Mouse (Mus musculus) frontal cortex, adult 2 months (tissue): ENCODE data around the gene Fam71a. TPM values are rescaled to one million over a fixed set of nuclear protein-coding genes. Genes with fewer than 3 reads are reported as not detected.
A peak's percentile ranks its signal among the peaks of the same experiment; 100 is the strongest.

Experiments used
- DNase-seq, 2 experiments: peaks; one replicate each; pipeline ENCODE4 v3.0.0; 2022; ENCODE audit warnings: low spot score in 1 of 2; ENCODE audit errors: extremely low spot score in 1 of 2
- polyA plus RNA-seq: library from polyadenylated mRNA; depleted of rRNA; stranded (reverse); fragments of >200 nt; gene quantifications from 2 replicates; pipeline ENCODE4 v1.2.3, GENCODE M21; 2012; rRNA removed

Fam71a gene
- polyA plus RNA-seq, 1 experiment = not detected

DNA sequence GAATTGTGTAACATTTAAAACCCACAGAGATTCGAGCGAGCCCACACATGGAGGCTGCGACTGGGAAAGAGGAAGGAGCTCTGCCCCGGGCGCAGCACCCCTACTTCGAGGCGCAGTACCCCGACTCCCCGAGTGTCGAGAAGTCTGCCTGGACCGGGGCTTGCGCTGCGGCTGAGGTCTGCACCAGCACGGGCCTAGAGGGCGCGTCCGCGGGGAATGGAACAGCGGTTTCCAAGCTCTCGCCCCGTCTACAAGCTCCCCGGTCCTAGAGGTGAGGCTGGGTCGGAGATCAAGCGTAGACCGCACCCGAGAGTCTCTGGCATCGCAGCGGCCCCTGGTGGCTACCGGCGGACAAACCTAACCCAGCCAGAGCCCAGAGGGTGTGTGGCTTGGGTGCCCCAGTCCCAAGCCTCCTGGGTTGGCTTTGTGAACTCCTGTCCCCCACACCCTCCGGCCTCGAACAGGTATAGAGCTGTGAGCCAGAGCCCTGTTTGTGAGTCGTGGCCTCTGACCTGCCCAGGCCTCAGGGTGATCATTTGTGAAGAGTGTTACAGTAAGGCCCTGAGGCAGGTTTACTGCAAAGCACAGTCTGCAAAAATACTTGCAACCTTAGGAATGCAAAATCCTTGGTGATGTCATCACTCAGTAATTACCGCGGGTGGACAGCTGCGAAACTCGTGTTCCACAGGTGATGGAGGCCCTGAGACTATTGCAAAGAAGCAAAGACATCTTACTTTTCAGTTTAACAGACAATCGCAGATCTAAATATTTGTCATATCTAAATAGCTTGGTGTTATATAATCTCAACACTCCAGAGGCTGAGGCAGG is 38.6 kb downstream of the Fam71a start:
- DNase-seq = peak in 1 of 2 experiments; percentile 24

DNA sequence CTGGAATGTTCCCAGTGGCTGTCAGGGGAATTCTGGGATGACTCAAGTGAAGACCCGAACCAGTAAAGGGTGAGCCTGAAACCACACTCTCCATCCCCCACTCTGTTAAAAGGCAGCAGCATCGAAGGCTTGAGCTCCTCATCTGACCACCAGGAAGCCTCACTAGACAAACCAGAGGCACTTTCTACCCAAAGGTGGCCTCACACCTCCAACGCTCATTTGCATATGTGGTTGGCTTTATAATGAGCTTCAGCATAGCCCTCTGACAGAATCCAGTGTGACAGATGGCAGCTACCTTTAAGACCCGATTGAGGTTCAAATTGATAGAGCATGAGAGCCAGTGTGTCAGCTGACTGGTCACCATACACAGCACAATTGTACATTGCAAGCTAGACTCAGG is 40.3 kb downstream of the Fam71a start:
- DNase-seq = no peak

- DNase-seq = peak in 1 of 2 experiments; percentile 36
These were observed 40.9 kb downstream of the Fam71a start for GRCm38 (mm10) chr1:191123696-191124095.

DNA sequence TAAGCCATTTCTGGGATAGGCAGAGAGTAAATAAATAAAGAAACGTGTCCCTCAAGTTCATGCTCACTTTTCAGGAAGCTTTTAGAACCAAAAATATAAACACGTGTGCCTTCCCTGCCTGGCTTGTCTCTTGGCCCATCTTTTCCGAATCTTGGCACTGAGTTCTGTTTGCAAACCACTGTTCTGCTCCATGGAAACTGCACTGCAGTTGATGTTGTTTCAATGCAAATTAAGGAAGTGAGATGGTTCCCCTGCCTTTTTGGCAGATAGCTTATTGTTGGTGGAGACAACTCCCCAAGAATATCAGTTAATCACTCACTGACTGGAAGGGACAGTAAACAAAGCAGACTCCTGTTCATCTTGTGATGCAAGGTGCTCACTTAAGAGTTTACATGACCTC is 41.9 kb downstream of the Fam71a start:
- DNase-seq = no peak

DNA sequence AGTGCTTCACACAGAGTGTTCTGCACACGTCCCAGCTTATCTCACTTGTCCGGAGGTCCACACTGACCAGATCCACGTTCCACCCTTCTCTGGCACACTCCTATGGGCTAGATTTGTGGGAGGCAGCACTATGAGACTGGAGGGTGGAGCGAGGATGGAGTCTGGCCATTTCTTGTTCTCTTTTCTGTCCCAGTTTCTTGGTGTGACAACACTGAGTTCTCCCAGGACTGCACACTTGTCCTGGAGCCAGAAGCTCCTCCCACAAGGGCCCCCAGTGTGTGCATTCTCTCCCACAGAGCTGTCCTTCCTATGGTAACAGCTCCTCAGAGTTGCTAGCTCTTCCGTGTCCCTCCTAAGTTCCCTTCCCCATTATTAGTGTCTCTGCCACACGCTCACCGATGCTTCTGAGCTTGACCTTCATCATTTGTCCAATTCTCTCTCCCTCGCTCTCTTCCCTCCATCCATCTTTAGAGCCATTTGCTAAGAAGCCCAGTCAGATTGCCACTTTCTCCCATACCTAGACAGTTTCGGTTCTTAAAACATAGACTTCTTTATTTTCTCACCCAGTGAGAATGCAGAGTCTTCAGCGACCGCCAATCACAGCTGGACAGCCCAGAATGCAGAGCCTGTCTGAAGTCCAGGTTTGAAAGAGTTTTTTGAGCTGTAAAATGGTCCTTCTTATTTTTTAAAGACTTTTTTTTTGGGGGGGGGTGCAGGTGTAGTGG is 48.9 kb downstream of the Fam71a start:
- DNase-seq = no peak

- no peak for DNase-seq
These were observed 49.7 kb downstream of the Fam71a start for GRCm38 (mm10) chr1:191114868-191115267.

Other genes starting within 250 kb of the Fam71a start
- 56.1 and 59.6 TPM in 2 replicates for gene Angel2, start 239.7 kb downstream of the Fam71a start, polyA plus RNA-seq
- 7.0 and 7.7 TPM in 2 replicates for gene Vash2, start 185.5 kb downstream of the Fam71a start, polyA plus RNA-seq
- 19.5 and 19.8 TPM in 2 replicates for gene Flvcr1, start 138.7 kb downstream of the Fam71a start, polyA plus RNA-seq
- not detected in 2 replicates for gene Spata45, start 128.2 kb downstream of the Fam71a start, polyA plus RNA-seq
- gene Tatdn3, start 101.9 kb downstream of the Fam71a start, polyA plus RNA-seq = 65.4 and 70.8 TPM in 2 replicates
- 0.46 and 0.80 TPM in 2 replicates for gene Nsl1, start 101.8 kb downstream of the Fam71a start, polyA plus RNA-seq
- gene Batf3, start 67.0 kb downstream of the Fam71a start, polyA plus RNA-seq = 2.3 and 4.3 TPM in 2 replicates
- 2.0 and 2.7 TPM in 2 replicates for gene Atf3, start 53.2 kb upstream of the Fam71a start, polyA plus RNA-seq
- 155 and 168 TPM in 2 replicates for gene Nenf, start 153.4 kb upstream of the Fam71a start, polyA plus RNA-seq
- 9.6 and 11.2 TPM in 2 replicates for gene Tmem206, start 161.1 kb upstream of the Fam71a start, polyA plus RNA-seq
- gene Ppp2r5a, start 238.5 kb upstream of the Fam71a start, polyA plus RNA-seq = 90.5 and 94.4 TPM in 2 replicates